Mouse (Mus musculus) spleen, adult 2 months (tissue): ENCODE data around the gene Ccser1. TPM values are rescaled to one million over a fixed set of nuclear protein-coding genes. Genes with fewer than 3 reads are reported as not detected.

Source experiments
- DNase-seq, 2 experiments: peaks; one replicate each; pipeline versions ENCODE4 v3.0.0 to v3.0.0-alpha.2; 2012 to 2021; ENCODE audit warnings: low spot score in 2 of 2, low read depth in 1 of 2
- H3K27ac ChIP-seq: fragments of 200-500 bp; 2 replicates; pipeline ENCODE4 v1.5.1; 2012; ENCODE audit warnings: low read length, inconsistent platforms; ENCODE audit not compliant: insufficient read depth
- H3K27me3 ChIP-seq: fragments of 200-500 bp; 2 replicates; pipeline ENCODE4 v1.6.1; 2012; ENCODE audit warnings: mild to moderate bottlenecking, moderate library complexity, low read length, inconsistent platforms; ENCODE audit not compliant: control insufficient read depth, insufficient read depth
- H3K36me3 ChIP-seq: fragments of 200-500 bp; 2 replicates; pipeline ENCODE4 v1.6.1; 2012; ENCODE audit warnings: mild to moderate bottlenecking, low read length, inconsistent platforms; ENCODE audit not compliant: control insufficient read depth, insufficient read depth
- H3K4me1 ChIP-seq: fragments of 200-500 bp; 2 replicates; pipeline ENCODE4 v1.6.1; 2011; ENCODE audit warnings: inconsistent platforms; ENCODE audit not compliant: control insufficient read depth, insufficient read depth, insufficient read length
- H3K4me3 ChIP-seq: fragments of 200-500 bp; 2 replicates; pipeline ENCODE4 v1.5.1; 2011; ENCODE audit warnings: mild to moderate bottlenecking, inconsistent platforms; ENCODE audit not compliant: insufficient read depth, insufficient read length; ENCODE audit errors: extremely low read depth
- CTCF ChIP-seq: fragments of 200-500 bp; IDR thresholded peaks from 2 replicates; pipeline ENCODE4 v1.5.1; 2011; ENCODE audit warnings: mild to moderate bottlenecking, inconsistent platforms; ENCODE audit not compliant: insufficient read depth, insufficient read length, insufficient replicate concordance; ENCODE audit errors: extremely low read depth
- POLR2A ChIP-seq: fragments of 200-500 bp; IDR thresholded peaks from 2 replicates; pipeline ENCODE4 v1.6.1; 2011; ENCODE audit warnings: low read depth, low read length, inconsistent platforms
- WGBS: fragments of 180-500 bp; shearing (Covaris S2); methylation state at CpG from one replicate; pipeline ENCODE4 v1.1.7; 2018; 5-methylcytosine and 5-hydroxymethylcytosine counted together
- polyA plus RNA-seq: library from polyadenylated mRNA; depleted of rRNA; stranded (reverse); fragments of >200 nt; gene quantifications from 2 replicates; pipeline ENCODE4 v1.2.3, GENCODE M21; 2012

Ccser1 gene
- polyA plus RNA-seq, 1 experiment: 0.82 TPM

DNA sequence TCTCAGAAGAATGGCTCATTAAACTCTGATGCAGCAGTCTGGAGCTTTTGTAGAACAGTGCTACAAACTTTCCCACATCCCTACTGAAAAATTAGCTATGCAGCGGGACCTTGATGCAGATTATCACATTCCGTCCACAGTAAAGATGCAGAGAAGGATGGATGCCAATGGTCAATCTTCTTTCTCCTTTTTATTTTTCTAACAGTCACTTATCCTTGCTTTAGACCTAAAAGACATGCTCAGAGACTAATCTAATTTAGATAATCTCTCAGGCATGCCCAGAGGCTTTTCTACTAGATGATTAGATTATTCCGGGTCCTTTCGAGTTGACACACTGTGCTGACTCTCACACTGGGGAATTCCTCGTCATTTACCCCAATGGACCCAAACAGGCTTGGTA is 421.8 kb downstream of the Ccser1 start:
- WGBS: 89% methylated on average over 5 of the region's 5 CpGs
- Histone ChIP-seq H3K27me3 (no peaks in the 10 kb centered on the region), H3K27ac (no peak overlapping the region), H3K36me3 (no peaks in the 10 kb centered on the region), H3K4me3 (no peak overlapping the region), H3K4me1 (no peaks in the 10 kb centered on the region)
- TF ChIP-seq POLR2A (no peak), CTCF (no peak)
- DNase-seq: no peak

DNA sequence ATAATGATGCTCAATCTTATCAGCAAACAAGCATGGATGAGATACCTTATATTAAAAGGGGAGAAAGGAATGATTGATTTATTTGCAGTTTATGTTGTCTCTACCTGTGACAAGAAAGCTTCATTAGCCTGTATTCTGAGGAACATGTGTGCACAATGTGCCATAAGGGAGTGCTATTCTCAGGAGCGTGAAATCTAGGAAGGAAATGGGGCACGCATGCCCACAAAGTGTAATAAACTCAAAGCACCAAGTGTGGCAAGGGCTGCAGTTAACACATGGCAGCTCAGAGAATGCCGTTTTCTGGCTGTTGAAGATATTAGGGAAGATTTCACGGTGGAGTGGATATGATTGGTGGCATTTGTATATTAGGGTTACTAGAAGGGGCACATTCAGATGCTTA is 434.8 kb downstream of the Ccser1 start:
- H3K36me3 ChIP-seq: no peaks in the 10 kb centered on the region
- no peak for TF ChIP-seq CTCF
- no peak for TF ChIP-seq POLR2A
- H3K27me3 ChIP-seq: no peaks in the 10 kb centered on the region
- no peak for DNase-seq
- H3K4me3 ChIP-seq: no peak overlapping the region
- 89% methylated on average over 4 of the region's 4 CpGs for WGBS
- no peak overlapping the region for H3K27ac ChIP-seq
- H3K4me1 ChIP-seq: no peaks in the 10 kb centered on the region

- no peak overlapping the region for H3K27ac ChIP-seq
- no peak for DNase-seq
- WGBS: 83% methylated on average over 3 of the region's 3 CpGs
- H3K4me3 ChIP-seq: no peak overlapping the region
- TF ChIP-seq POLR2A (no peak), CTCF (no peak)
- H3K4me1 ChIP-seq: no peaks in the 10 kb centered on the region
- no peaks in the 10 kb centered on the region for H3K27me3 ChIP-seq
- H3K36me3 ChIP-seq: no peaks in the 10 kb centered on the region
Observed at GRCm38 (mm10) chr6:61621707-61622106, 441.6 kb downstream of the Ccser1 start.

- Histone ChIP-seq H3K4me1 (no peaks in the 10 kb centered on the region), H3K27ac (no peak overlapping the region), H3K27me3 (no peaks in the 10 kb centered on the region), H3K4me3 (no peak overlapping the region), H3K36me3 (no peaks in the 10 kb centered on the region)
- no peak for DNase-seq
- TF ChIP-seq CTCF: no peak
- no peak for TF ChIP-seq POLR2A
Observed at GRCm38 (mm10) chr6:61661414-61661813, 481.3 kb downstream of the Ccser1 start.

GRCm38 (mm10) chr6:61664572-61664971 is 484.4 kb downstream of the Ccser1 start:
- TF ChIP-seq CTCF (no peak), POLR2A (no peak)
- Histone ChIP-seq H3K4me1 (no peaks in the 10 kb centered on the region), H3K27ac (no peak overlapping the region), H3K27me3 (no peaks in the 10 kb centered on the region), H3K4me3 (no peak overlapping the region), H3K36me3 (no peaks in the 10 kb centered on the region)
- DNase-seq: no peak
- WGBS: 90% methylated on average over 1 of the region's 1 CpGs

GRCm38 (mm10) chr6:61687002-61687401 is 506.9 kb downstream of the Ccser1 start:
- TF ChIP-seq POLR2A (no peak), CTCF (no peak)
- H3K27me3 ChIP-seq: no peaks in the 10 kb centered on the region
- H3K27ac ChIP-seq: no peak overlapping the region
- 55% methylated on average over 2 of the region's 2 CpGs for WGBS
- H3K4me3 ChIP-seq: no peak overlapping the region
- no peaks in the 10 kb centered on the region for H3K36me3 ChIP-seq
- H3K4me1 ChIP-seq: no peaks in the 10 kb centered on the region
- DNase-seq: no peak

- Histone ChIP-seq H3K27me3 (no peaks in the 10 kb centered on the region), H3K27ac (no peak overlapping the region), H3K36me3 (no peaks in the 10 kb centered on the region), H3K4me3 (no peak overlapping the region), H3K4me1 (no peaks in the 10 kb centered on the region)
- TF ChIP-seq POLR2A: no peak
- no peak for TF ChIP-seq CTCF
- 87% methylated on average over 7 of the region's 7 CpGs for WGBS
- DNase-seq: no peak
Observed at GRCm38 (mm10) chr6:61703003-61703402, 522.9 kb downstream of the Ccser1 start.
